Mouse (Mus musculus) heart, adult 2 months (tissue): ENCODE data around the gene Lefty1. TPM values are rescaled to one million over a fixed set of nuclear protein-coding genes. Genes with fewer than 3 reads are reported as not detected.
"Not testable (repeated sequence)": the region's sequence is repeated elsewhere in the genome, so short reads cannot be mapped to it uniquely, and the experiment has no call there.

Experiments used
- DNase-seq, 2 experiments: peaks; one replicate each; pipeline ENCODE4 v3.0.0; 2021
- H3K27ac ChIP-seq: fragments of 200-600 bp; 2 replicates; pipeline ENCODE4 v1.8.1; 2022
- H3K27me3 ChIP-seq: fragments of 200-500 bp; 2 replicates; pipeline ENCODE4 v1.6.1; 2012; ENCODE audit warnings: mild to moderate bottlenecking, low read length, inconsistent platforms, mixed read lengths; ENCODE audit not compliant: control insufficient read depth, insufficient read depth
- H3K36me3 ChIP-seq: fragments of 200-500 bp; 2 replicates; pipeline ENCODE4 v1.6.1; 2012; ENCODE audit warnings: low read length, inconsistent platforms; ENCODE audit not compliant: control insufficient read depth, insufficient read depth
- H3K4me1 ChIP-seq: fragments of 200-500 bp; 2 replicates; pipeline ENCODE4 v1.6.1; 2011; ENCODE audit warnings: low read length; ENCODE audit not compliant: control insufficient read depth, insufficient read depth
- H3K4me3 ChIP-seq: fragments of 200-600 bp; 2 replicates; pipeline ENCODE4 v1.8.1; 2022
- H3K79me2 ChIP-seq: fragments of 200-500 bp; replicated peaks from 2 replicates; pipeline ENCODE4 v1.6.1; 2012; ENCODE audit warnings: mild to moderate bottlenecking, inconsistent platforms, low read length, moderate library complexity, mixed read lengths; ENCODE audit not compliant: control insufficient read depth, insufficient read depth
- H3K9ac ChIP-seq: fragments of 200-500 bp; 2 replicates; pipeline ENCODE4 v1.6.1; 2012; ENCODE audit warnings: low read depth, mild to moderate bottlenecking, control low read depth, inconsistent platforms, low read length, mixed read lengths
- CTCF ChIP-seq: fragments of 200-600 bp; IDR thresholded peaks from 2 replicates; pipeline ENCODE4 v1.8.1; 2022; ENCODE audit warnings: antibody characterized with exemption, mild to moderate bottlenecking, moderate library complexity
- EP300 ChIP-seq: fragments of 200-500 bp; IDR thresholded peaks from 2 replicates; pipeline ENCODE4 v1.6.1; 2011; ENCODE audit warnings: low read depth, low read length, control low read depth; ENCODE audit not compliant: insufficient read depth
- POLR2A ChIP-seq: fragments of 200-500 bp; IDR thresholded peaks from 2 replicates; pipeline ENCODE4 v1.6.1; 2011; ENCODE audit warnings: mild to moderate bottlenecking, low read depth, low read length, control low read depth; ENCODE audit not compliant: insufficient read depth
- WGBS: fragments of 180-500 bp; shearing (Covaris S2); methylation state at CpG from one replicate; pipeline ENCODE4 v1.1.7; 2018; 5-methylcytosine and 5-hydroxymethylcytosine counted together
- intact Hi-C: fragments of 180-260 bp; cut with DNase I; formaldehyde crosslinking; loops from one replicate; pipeline ENCODE4 v1.15.1; 2025
- polyA plus RNA-seq: library from polyadenylated mRNA; depleted of rRNA; stranded (reverse); fragments of >200 nt; gene quantifications from 2 replicates; pipeline ENCODE4 v1.2.3, GENCODE M21; 2012
- total RNA-seq, 2 experiments: library from RNA; stranded (reverse); gene quantifications; 2 replicates each; pipeline ENCODE4 v1.2.3; 2021

Gene Lefty1
- total and polyA plus RNA-seq, 3 experiments: 0.41 to 3.0 (median 0.57) TPM

- intact Hi-C loops: loop anchor here (1.0 kb wide), 2 partner anchors 73 to 100 kb away; no protein-coding TSS in a partner anchor
- Histone ChIP-seq H3K27ac (no peak overlapping the region), H3K79me2 (no peaks in the 10 kb centered on the region), H3K4me1 (no peaks in the 10 kb centered on the region), H3K4me3 (no peak overlapping the region), H3K36me3 (no peaks in the 10 kb centered on the region), H3K9ac (no peak overlapping the region), H3K27me3 (no peaks in the 10 kb centered on the region)
- WGBS: 69% methylated on average over 14 of the region's 14 CpGs
- TF ChIP-seq CTCF: peak; percentile 88
- no peak for TF ChIP-seq EP300
- DNase-seq: no peak
Measured at GRCm38 (mm10) chr1:180974126-180974746, 39.4 kb downstream of the Lefty1 start.

- intact Hi-C loops: no loop called here
- Histone ChIP-seq H3K27me3 (no peaks in the 10 kb centered on the region), H3K27ac (no peak overlapping the region), H3K36me3 (no peaks in the 10 kb centered on the region), H3K79me2 (no peaks in the 10 kb centered on the region), H3K4me3 (no peak overlapping the region), H3K4me1 (no peaks in the 10 kb centered on the region), H3K9ac (no peak overlapping the region)
- TF ChIP-seq POLR2A: no peak
- TF ChIP-seq EP300: no peak
- TF ChIP-seq CTCF: peak; percentile 77
- WGBS: 66% methylated on average over 4 of the region's 4 CpGs
- peak; percentile 28 to 46 for DNase-seq
Measured at GRCm38 (mm10) chr1:180976110-180976679, 41.4 kb downstream of the Lefty1 start.

- H3K79me2 ChIP-seq: no peaks in the 10 kb centered on the region
- H3K9ac ChIP-seq: no peak overlapping the region
- H3K4me3 ChIP-seq: no peak overlapping the region
- H3K36me3 ChIP-seq: no peaks in the 10 kb centered on the region
- TF ChIP-seq EP300 (no peak), CTCF (no peak), POLR2A (no peak)
- intact Hi-C loops: no loop called here
- WGBS: 80% methylated on average over 24 of the region's 24 CpGs
- no peaks in the 10 kb centered on the region for H3K4me1 ChIP-seq
- no peak for DNase-seq
- H3K27ac ChIP-seq: no peak overlapping the region
- H3K27me3 ChIP-seq: no peaks in the 10 kb centered on the region
Measured at GRCm38 (mm10) chr1:180979484-180980251, 44.8 kb downstream of the Lefty1 start.

- H3K4me1 ChIP-seq: no peaks in the 10 kb centered on the region
- H3K79me2 ChIP-seq: no peaks in the 10 kb centered on the region
- WGBS: 72% methylated on average over 2 of the region's 2 CpGs
- no peak overlapping the region for H3K4me3 ChIP-seq
- intact Hi-C loops: no loop called here
- no peaks in the 10 kb centered on the region for H3K27me3 ChIP-seq
- no peak overlapping the region for H3K9ac ChIP-seq
- no peak for DNase-seq
- no peaks in the 10 kb centered on the region for H3K36me3 ChIP-seq
- TF ChIP-seq CTCF (peak; percentile 32), POLR2A (no peak), EP300 (no peak)
- H3K27ac ChIP-seq: no peak overlapping the region
Measured at GRCm38 (mm10) chr1:180980464-180980863, 45.6 kb downstream of the Lefty1 start.

GRCm38 (mm10) chr1:180981298-180982046 lies 46.6 kb downstream of the Lefty1 start:
- 74% methylated on average over 7 of the region's 7 CpGs for WGBS
- DNase-seq, H3K36me3 ChIP-seq, H3K9ac ChIP-seq, H3K27me3 ChIP-seq, H3K4me1 ChIP-seq, H3K79me2 ChIP-seq, H3K27ac ChIP-seq, intact Hi-C loops, H3K4me3 ChIP-seq: not testable (repeated sequence)

GRCm38 (mm10) chr1:180986701-180987100 lies 51.9 kb downstream of the Lefty1 start:
- Histone ChIP-seq H3K79me2 (no peaks in the 10 kb centered on the region), H3K36me3 (no peaks in the 10 kb centered on the region), H3K27me3 (no peaks in the 10 kb centered on the region), H3K9ac (no peak overlapping the region), H3K4me1 (no peaks in the 10 kb centered on the region; the same call in 1 of the 2 replicates), H3K27ac (no peak overlapping the region), H3K4me3 (no peak overlapping the region)
- TF ChIP-seq POLR2A (no peak), EP300 (no peak), CTCF (no peak)
- intact Hi-C loops: no loop called here
- DNase-seq: no peak
- WGBS: 85% methylated on average over 8 of the region's 8 CpGs
